ENCODE assay signal across 41 mouse cellular contexts in the genomic region with DNA sequence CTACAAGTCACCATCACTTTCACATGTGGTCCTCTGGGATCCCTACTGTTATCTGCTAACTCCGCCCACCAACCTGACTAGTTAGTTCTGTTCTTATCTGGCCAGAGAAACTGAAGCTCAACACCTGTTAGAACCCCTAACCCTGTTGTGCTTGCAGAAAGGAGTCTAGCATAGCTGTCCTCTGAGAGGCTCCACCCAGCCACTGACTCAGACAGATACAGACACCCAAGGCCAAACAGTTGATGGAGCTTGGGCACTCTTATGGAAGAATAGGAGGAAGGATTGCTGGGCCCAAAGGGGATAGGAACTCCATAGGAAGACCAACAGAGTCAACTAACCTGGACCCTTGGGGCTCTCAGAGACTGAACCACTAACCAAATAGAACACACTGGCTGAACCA. TPM values are rescaled to one million over a fixed set of nuclear protein-coding genes. Genes with fewer than 3 reads are reported as not detected.
"Had no signal": no experiment of that assay in that cellular context is flagged by ENCODE, and none has a peak within 500 bp of the region (broad histone marks: within the 10 kb centered on the region; RNA-seq: fewer than 3 reads in every experiment).

No protein-coding gene starts in this region.

- DNase-seq: gastrocnemius, postnatal 10 days; gastrocnemius, postnatal 25 days; heart, adult 2 months; heart, postnatal 10 days; heart, postnatal 4 days; kidney, adult 11 months; kidney, adult 2 months; kidney, adult 9 months; kidney, postnatal 14 days; kidney, postnatal 36 days; layer of hippocampus, adult 9-11 months; layer of hippocampus, postnatal 36 days; left cerebral cortex, postnatal 4 days had no signal

- H3K9me3 ChIP-seq: hindbrain, embryonic 10.5 days; hindbrain, embryonic 12.5 days; intestine, embryonic 15.5 days; kidney, embryonic 15.5 days; limb, embryonic 13.5 days; limb, embryonic 15.5 days; liver, embryonic 12.5 days had no signal

- H3K9ac ChIP-seq: hindbrain, embryonic 12.5 days; hindbrain, embryonic 14.5 days; intestine, embryonic 15.5 days; kidney, embryonic 15.5 days; limb, embryonic 13.5 days; limb, embryonic 15.5 days; liver, embryonic 12.5 days; liver, embryonic 14.5 days had no signal

- H3K27me3 ChIP-seq: intestine, embryonic 15.5 days; kidney, embryonic 15.5 days; limb, embryonic 13.5 days; limb, embryonic 15.5 days; liver, embryonic 12.5 days had no signal

- ATAC-seq: hindbrain, embryonic 16.5 days; inflammation-experienced regulatory T-cells, adult 6 months; intestine, embryonic 15.5 days; liver, embryonic 12.5 days had no signal

- H3K4me2 ChIP-seq: heart, embryonic 11.5 days; hindbrain, embryonic 12.5 days; hindbrain, embryonic 14.5 days; intestine, embryonic 15.5 days; kidney, embryonic 15.5 days; limb, embryonic 13.5 days; limb, embryonic 15.5 days; liver, embryonic 12.5 days had no signal

- H3K36me3 ChIP-seq: hindbrain, embryonic 10.5 days; hindbrain, embryonic 12.5 days; intestine, embryonic 15.5 days; kidney, embryonic 15.5 days; limb, embryonic 13.5 days; limb, embryonic 15.5 days; liver, embryonic 12.5 days had no signal

- H3K4me3 ChIP-seq: heart, adult 2 months; hindbrain, embryonic 10.5 days; hindbrain, embryonic 12.5 days; intestine, embryonic 15.5 days; kidney, embryonic 15.5 days; limb, embryonic 13.5 days; limb, embryonic 15.5 days; liver, embryonic 12.5 days had no signal

- H3K27ac ChIP-seq: heart, adult 2 months; hindbrain, embryonic 10.5 days; hindbrain, embryonic 12.5 days; hindbrain, embryonic 14.5 days; intestine, embryonic 15.5 days; kidney, embryonic 15.5 days; kidney, postnatal 0 days; limb, embryonic 13.5 days; limb, embryonic 15.5 days; liver, embryonic 12.5 days; liver, embryonic 14.5 days had no signal

- H3K4me1 ChIP-seq: intestine, embryonic 15.5 days; kidney, embryonic 15.5 days; limb, embryonic 13.5 days; liver, embryonic 12.5 days had no signal

RNA-seq across cellular contexts. Expression of a gene that starts 55.2 kb away (rescaled TPM):
- total RNA-seq: gastrocnemius, adult 18-20 months; gastrocnemius, postnatal 10 days; gastrocnemius, postnatal 25 days; gastrocnemius, postnatal 4 days; granulocyte monocyte progenitor cell, adult 5-6 weeks; heart, adult 2 months; heart, postnatal 10 days; heart, postnatal 25 days; heart, postnatal 4 days; layer of hippocampus, adult 18-20 months; layer of hippocampus, adult 8-10 months; layer of hippocampus, postnatal 36 days; left cerebral cortex, adult 18-20 months; left cerebral cortex, adult 8-10 months; left cerebral cortex, postnatal 10 days; liver, adult 2 months had no signal
- polyA plus RNA-seq: heart, adult 2 months; heart, embryonic 11.5 days; heart, embryonic 14.5 days; heart, embryonic 16.5 days; hindbrain, embryonic 10.5 days; hindbrain, embryonic 14.5 days; inflammation-experienced regulatory T-cells, adult 6 months; intestine, embryonic 15.5 days; kidney, adult 2 months; kidney, embryonic 15.5 days; kidney, postnatal 0 days; large intestine, adult 2 months; limb, embryonic 11.5 days; limb, embryonic 13.5 days; limb, embryonic 15.5 days; liver, adult 2 months; liver, embryonic 12.5 days; liver, embryonic 14.5 days; liver, embryonic 16.5 days had no signal
